Mouse (Mus musculus) induced T-regulatory cell, adult 2 months (primary cell): ENCODE measurements around the gene Olfr738.

Experiments
- DNase-seq: peaks from one replicate; pipeline ENCODE4 v3.0.0-alpha.2; 2012; ENCODE audit warnings: low read depth

The Olfr738 gene

GRCm38 (mm10) chr14:50407268-50407667 is at the start of gene Olfr738:
Olfr738 (plus strand) TSS chr14:50407568.
- no peak for DNase-seq

- no peak for DNase-seq
These were observed 49.8 kb upstream of the Olfr738 start, which contains the start of gene Tlr11 for GRCm38 (mm10) chr14:50357593-50357992. Tlr11 (plus strand) TSS chr14:50357914.

DNA sequence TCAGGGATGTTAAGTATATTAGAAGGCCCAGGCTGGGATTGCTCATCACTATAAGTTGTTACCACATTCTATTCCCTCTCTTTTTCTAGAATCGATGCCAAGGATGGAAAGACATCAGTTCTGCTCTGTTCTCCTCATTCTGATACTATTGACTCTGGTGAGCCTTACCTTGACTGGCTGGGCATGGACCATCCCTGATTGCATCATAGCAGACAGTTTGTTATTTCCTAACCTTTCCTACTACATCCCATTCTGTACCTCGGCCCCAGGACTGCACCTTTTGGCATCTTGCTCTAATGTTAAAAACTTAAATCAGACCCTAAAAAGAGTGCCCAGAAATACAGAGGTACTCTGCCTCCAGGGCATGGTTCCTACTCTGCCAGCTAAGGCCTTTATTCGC is 46.9 kb upstream of the Olfr738 start:
- no peak for DNase-seq

DNA sequence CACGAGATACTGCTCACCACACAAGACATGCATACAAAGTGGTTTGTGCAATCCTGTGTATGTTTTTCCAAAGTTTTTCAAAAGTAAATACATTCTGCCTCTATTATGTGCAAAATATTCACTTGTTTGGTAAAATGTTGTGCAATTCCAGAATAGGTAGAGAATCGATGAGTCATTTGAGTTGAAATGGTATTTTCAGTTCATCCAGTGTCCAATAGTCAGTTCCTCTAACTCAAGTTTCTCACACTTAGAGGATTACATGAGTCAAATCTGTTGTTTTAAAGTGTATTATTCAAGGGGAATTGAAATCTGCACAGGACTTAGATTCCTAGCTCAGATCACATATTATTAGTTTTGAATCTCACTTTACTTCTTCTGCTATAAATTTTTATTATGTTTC is 43.8 kb upstream of the Olfr738 start:
- DNase-seq, result no peak

DNA sequence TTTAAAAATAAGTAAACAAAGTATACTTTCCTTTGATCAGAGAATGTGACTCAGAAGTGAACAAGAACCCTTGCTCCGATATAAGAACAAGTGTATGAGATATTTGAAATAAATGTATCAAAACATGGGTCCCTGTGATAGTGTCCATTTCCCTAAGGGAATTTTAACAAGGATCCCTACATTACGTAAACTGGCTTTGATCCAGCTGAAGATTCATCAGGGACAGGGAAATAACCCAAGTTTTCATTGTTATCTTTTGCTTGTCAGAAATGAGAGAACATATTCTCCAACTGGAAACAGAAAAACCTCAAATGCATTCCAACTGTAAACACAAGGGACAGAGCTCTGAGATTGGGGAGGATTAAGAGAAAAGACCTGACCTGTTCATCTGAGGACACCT is 26.5 kb upstream of the Olfr738 start, which contains the start of gene Olfr736:
TSS of gene Olfr736 (plus strand) at position 301 of the 400 bp plus-strand sequence.
- no peak for DNase-seq

- DNase-seq, result no peak
These were observed 11.0 kb downstream of the Olfr738 start, which contains the start of gene Olfr739 for GRCm38 (mm10) chr14:50418326-50418725. Olfr739 (plus strand) TSS chr14:50418626.

- DNase-seq, result no peak
These were observed 37.9 kb downstream of the Olfr738 start, which contains the start of gene Olfr740 for GRCm38 (mm10) chr14:50445245-50445644. Olfr740 (plus strand) TSS chr14:50445545.
